Mouse (Mus musculus): Measurements from ENCODE around the gene Trp53i13.

Trp53i13 gene

DNA sequence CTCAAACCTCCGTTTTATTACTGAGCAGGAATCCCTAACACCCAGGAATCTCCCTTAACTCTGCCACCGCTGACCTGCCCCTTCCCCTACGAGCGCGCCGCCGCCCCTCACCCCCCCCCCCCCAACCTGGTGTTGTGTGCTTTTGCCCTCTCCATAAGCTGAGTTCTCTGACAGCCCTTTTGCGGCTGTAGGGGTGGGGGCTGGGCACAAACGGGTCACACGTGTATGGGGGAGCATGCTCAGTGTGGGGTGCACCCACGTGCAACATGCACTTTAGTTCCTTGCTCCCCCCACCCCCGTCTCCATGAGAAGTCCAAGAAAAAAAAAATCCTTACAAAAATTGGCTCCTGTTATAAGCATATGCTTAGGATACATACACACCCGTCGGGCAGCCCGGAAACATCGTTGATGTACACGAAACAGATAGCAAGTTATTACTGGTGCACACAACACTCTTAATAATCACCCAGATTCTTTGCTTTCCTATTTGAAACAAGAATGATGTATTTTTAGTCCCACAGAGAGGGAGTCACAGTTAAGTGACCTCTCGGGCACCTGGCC is 23.4 kb downstream of the Trp53i13 start:
- in situ Hi-C loops (cut with MboI): no loop called here

DNA sequence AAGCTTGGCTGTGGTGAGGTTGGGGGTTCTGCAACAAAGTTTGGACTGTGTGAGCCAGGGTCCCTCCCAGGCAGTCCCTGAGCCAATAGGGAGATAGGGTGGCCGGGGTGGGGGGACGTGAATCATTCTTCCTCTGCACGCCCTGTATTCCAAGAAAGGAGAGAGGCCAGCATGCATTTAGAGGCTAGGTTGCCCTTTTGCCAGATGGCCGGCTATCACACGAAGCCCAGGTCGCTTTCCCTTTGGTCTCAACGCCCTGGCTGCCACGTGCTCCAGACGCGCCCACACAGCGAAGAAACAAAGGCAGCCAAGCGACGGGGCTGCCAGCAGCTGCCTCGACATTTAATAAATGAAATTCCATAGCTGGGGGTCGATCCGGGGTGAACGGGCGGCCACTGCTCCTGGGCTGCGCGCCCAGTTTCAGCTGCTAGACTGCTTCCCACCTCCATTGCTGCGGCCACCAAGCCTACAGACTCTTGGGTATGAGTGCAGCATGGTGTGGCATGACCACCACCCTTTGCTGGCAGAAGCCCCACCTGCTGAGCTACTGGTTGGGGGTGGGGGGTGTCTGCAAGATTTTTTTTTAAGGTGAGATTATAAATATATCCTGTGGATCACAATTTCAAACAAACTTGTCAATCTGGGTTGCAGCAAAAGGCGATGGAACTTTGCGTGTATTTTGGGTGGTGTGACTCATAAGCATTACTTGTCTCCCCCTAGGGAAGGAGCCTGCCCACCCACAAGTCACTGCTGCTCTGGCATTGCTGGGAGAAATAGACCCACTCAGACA is 24.1 kb downstream of the Trp53i13 start:
- in situ Hi-C loops (cut with MboI): no loop called here

DNA sequence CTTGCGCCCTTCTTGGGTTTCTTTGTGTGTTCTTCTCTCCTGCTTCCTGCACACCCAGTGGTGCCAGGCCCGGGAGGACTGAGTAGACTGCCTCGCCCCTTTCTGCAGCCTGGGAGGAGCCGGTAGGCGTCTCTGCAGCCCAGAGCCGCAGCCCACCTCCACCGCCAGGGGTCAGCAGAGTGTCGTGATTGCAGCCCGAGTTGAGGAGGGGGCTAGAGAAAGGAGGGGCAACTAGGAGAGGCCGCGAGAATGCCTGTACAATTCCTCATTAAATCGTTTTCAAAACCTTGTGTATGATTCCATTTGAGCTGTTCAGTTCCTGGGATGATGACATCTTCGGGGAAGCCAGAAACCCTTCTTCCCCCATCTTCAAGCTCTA is 24.7 kb downstream of the Trp53i13 start:
- in situ Hi-C loops (cut with MboI): no loop called here

DNA sequence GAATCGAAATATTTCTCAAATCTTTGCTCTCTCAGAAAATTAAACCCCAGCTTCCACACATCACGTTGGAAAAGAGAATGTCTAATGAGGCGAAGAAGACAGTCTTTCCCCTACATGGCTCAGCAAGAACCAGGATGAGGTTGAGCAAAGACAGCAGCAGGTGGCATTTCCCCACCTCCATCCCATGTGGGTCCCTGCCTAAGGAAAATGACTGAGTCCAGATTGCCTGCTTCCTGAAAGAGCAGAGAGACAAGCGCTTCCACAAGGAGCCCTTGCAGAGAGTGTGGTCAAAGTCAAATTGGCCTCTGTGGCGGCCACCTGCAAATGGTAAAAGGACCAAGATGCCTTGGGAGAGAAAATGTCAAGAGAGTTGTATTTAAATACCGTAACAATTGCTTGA is 25.3 kb downstream of the Trp53i13 start:
- in situ Hi-C loops (cut with MboI): no loop called here

DNA sequence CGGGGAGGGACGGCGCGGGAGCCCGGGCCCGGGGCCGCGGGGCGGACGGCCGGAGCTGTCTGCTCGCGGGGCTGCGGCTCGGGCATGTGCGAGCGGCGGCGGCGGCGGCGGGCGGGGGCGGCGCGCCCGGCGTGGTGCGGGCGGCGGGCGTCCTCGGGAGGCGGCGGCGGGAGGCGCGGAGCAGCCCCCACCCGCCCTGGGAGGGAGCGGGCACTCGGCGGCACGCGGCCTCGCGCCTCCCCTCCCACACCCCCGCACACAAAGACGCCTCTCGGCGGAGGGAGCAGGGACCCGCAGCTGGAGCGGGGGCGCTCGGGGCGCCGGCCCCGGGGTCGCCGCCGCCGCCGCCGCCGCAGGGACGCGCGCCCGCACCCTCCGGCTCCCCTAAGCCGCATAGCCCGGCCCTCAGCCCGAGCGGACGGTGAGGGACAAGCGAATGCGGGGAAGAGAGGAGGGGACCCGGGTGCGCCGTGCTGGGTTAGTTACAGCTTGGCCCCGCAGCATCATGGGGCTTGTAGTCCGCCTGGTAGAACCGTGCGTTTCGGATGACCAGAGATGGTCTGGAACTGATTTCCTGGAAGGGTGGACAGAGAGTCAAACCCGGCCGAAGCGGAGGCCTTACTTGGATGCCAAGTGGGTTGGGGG is 26.1 kb downstream of the Trp53i13 start, which contains the start of gene Ankrd13b:
Ankrd13b (minus strand) TSS at position 88 of the 645 bp plus-strand sequence.
- in situ Hi-C loops (cut with MboI): no loop called here

DNA sequence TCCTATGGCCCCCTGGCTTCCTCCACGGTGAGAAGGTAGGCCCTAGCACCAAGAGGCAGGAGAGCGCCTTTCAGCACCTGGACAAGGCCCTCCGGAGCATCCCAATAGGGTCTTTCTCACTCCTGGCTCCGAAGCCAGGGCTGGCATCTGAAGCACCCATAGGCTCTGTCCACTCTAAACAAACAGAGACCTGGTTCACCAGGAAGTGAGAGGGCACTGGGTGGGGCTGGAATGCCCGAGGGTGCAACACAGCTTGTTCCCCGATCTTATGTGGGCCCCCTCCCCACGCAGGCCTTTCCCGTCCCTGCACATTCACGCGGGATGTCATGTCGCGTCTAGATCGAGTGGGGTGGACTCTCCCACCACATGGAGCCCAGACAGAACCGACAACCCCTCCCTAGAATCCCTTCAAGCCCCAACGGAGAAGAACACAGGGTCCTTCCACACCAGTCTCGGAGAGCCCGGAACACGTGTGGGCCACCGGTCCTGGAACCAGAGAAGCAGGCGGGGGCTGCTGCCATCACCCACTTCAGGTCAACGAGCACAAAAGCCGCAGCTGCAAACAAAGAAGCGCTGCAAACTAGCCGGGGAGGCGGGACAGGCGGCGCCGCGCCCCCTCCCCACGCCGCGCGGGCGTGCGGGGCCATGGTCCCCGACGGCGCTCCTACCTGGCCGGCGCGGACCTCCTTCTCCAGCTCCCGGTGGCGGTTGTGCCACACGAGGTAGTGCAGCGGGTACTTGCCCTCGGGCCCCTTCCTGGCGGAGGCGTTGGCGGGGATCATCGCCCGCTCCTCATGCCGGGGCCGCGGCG is 26.8 kb downstream of the Trp53i13 start:
- in situ Hi-C loops (cut with MboI): no loop called here

DNA sequence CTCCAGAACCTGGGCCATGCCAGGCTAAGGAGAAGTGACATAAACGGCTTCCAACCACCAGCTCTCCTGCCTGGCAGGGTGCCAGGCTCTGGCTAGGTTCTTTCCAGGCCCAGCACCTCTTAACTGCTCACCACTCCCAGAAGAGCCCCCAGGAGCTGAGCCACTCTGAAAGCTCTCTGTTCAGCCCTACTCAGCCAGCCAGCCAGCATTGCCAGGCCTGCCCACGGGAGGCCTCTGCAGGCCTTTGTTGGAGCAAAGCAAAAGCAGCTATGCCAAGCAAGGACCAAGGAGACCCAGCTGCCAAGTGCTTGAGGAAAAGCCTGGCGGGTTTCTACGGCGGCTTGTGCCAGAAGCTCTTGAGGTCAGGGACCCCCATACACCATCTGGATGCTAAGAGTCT is 29.0 kb downstream of the Trp53i13 start:
- in situ Hi-C loops (cut with MboI): no loop called here

DNA sequence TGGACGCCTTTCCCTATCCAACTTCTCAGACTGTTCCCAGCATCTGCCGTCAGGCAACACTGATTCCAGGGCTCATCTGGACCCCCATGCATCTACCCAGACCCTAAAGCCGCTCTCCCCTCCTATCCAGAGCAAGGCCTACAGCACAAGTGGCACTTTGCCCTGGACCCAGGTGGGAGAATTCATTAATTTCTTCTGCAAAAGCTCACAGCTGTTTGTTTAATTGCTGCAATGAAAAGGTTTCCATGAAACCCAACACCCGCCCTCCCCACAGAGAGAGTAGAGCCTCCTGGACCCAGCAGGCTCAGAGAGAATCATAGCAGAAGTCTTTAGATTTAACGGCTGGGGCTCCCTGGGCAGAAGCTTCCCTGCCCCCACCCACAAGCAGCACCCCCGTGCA is 30.6 kb downstream of the Trp53i13 start:
- in situ Hi-C loops (cut with MboI): no loop called here

DNA sequence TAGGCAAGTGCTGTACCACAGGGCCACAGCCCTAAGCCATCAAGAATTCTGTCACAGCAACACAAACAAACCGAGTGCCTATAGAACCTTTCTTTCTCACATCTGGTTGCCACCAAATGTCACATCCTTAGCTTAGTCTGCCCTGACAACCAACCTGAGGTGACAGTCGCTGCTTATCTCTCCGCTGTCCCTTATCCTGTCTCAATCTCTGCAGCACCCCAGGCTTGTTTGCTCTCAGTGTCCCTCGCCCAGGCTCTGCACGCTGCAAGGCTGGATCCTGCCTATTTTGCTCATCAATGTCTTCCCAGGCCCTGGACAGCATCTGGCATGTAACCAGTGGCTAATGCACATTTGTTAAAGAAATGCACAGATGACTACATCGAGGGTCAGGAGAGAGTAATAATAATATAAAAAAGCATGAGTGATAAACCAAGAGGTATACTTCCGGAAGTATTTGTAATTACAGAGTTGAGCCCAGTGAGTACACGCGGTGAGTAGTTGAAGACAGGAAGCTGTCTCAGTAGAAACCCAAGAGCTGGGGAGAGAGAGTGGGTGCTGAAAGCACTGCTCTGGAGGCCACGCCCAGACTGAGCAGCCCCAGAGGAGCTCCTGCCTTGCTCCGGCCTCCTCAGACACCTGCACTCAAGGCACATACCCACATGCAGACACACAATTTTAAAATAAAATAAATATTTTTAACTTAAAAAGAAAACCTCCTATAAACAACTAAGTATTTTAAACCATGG is 32.1 kb downstream of the Trp53i13 start:
- in situ Hi-C loops (cut with MboI): no loop called here

DNA sequence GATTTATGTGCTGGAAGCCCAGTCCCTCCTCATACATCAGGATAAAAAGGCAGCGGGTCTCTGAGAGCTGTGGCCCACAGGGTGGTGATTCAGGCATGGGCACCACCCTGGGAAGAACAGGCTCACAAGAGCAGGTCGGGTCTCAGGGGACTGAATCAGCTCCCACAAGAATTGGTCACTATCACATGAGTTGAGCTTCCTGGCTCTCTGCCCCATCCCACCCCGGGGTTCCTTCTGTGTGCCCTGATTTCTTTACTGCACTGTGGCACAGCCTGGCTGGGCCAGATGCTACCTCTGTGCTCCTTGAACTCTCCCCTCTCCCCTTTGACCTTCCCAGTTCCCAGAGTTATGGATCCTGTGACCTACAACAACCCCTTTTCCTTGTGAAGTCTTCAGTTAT is 32.7 kb downstream of the Trp53i13 start:
- in situ Hi-C loops (cut with MboI): no loop called here

DNA sequence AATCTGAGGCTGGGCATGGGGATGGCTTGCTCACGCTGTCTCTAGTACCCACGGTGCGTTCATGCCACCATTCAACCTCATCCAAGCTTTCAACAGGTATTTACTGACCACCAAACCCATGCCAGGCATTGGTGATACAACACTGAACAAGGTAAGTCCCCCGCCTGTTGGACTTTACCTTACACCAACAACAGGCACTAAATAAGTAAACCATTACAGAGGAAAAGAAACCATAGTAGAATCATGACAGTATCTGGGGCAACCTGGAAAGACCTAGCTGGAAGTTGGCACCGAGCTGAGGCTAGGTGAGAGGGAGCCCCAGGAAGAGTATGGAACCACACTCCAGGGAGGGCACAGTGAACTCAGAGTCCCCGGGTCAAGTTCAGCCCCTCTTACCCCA is 38.9 kb downstream of the Trp53i13 start:
- in situ Hi-C loops (cut with MboI): no loop called here

DNA sequence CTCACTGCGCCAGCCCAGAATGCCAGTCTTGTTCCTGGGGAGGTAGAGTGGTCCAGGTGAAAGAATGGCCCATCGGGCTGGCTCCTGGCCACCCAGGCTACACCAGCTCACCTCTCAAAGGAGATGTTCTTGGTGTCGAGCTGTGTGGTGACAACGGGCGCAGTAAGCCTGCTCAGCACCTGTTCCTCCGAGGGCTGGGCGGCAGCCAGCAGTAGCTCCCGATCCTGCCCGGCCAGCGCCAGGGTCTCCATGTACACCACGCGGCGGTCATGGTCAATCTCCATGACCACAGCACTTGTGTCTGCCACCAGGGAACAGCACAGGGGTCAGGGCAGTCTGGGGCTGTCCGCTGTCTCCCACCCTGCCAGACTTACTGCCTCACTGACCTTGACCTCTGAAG is 39.6 kb downstream of the Trp53i13 start:
- in situ Hi-C loops (cut with MboI): no loop called here

DNA sequence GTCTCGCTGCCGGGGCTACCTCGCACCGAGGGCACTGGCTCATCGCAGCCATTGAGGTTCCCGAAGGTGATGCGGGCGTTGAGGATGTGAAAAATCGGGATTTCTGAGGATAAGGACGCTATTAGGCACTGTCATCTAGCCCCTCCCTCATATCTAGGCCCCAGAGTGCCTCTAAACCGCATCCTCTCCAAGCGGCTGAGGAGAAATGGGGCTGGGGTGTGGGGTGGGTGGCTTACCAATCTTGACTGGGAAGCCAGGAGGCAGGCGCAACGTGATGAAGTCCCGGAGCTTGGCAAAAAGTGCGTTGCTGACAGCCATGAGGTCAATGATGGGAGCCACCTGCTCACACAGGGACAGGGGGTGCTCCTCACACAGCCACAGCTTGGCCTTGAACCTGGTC is 43.0 kb downstream of the Trp53i13 start:
- in situ Hi-C loops (cut with MboI): no loop called here

DNA sequence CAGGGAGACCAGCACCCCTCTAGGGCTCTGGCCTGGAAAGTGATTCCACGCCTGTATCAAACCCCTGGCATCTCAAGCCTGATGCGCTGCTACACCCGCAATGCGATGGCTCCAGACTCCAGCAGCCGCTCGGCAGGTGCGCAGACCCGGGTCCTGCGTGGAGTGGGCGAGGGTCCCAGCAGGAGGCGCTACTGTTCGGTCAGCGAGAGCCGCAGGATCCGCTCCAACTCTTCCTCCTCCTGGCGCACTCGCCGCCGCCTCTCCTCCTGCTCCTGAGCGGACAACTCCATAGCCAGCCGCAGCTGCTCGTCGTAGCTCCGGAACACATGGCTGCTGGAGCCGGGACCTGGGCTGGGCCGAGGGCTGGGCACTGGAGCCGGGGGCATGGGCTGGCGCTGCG is 44.4 kb downstream of the Trp53i13 start:
- in situ Hi-C loops (cut with MboI): no loop called here

DNA sequence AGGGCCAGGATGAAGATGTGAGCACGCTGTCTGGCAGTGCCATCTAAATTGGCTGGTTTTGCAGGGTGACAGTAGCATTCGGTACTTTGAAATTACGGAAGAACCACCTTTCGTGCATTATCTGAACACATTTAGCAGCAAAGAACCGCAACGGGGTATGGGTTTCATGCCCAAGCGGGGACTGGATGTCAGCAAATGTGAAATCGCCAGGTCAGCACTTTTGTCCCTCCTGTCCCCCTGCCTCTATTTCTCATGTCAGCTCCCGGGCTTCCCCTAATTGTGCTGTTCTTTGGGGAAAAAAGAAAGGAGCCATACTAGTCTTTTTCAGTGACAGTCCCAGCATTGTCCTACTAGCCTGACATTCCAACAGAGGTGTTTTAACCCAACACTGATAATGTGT is 47.4 kb downstream of the Trp53i13 start:
- in situ Hi-C loops (cut with MboI): no loop called here

DNA sequence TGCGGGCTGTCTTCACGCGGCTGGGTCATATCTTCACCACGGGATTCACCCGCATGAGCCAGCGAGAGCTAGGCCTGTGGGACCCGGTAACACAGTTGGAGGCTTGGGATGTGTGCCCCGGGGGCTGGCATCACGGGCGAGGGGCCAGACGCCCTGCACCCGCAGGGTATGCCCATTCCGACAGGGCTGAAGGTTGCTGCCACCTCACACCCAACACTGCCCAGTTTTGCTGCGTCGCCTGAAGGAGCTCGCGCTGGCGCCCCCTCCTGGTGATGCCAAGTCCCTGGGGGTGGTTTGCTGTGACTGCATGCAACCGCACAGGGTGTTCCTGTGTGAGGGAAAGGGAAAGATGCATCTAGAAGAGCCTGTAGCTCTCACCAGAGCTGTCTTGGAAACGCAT is 48.0 kb downstream of the Trp53i13 start:
- in situ Hi-C loops (cut with MboI): no loop called here

DNA sequence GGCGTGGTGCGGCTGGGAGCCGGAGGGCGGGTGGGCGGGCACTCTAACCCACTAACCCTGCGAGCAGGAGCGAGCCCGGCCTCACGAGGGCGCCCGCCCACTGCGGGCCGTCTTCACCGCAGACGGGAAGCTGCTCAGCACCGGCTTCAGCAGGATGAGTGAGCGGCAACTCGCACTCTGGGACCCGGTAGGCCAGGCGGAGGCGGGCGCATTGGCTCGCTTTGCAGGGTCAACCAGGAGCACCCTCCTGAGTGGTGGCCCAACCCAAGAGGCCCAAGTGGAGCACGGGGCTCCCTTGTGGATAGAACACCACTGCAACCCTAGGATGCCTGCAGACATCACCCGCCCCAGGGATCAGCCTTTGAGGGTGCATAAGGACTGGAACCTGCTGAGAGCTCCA is 48.6 kb downstream of the Trp53i13 start:
- in situ Hi-C loops (cut with MboI): no loop called here

DNA sequence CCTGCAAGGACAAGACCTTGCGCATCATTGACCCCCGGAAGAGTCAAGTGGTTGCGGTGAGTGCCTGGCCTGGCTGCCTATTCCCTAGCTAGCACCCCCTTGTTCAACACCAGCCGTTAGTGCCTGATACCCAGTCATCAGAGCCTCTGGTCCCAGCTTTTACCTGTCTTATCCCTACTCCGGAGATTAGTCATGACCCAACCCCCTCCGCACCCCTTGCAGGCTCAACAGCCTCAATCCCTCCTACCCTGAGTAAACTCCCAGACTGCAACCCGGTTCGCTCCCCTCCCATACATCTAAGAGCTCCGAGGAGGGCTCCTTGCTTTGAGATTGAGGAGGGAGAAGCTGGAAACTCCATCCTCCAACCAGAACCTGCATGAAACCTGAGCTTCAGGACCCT is 49.2 kb downstream of the Trp53i13 start:
- in situ Hi-C loops (cut with MboI): no loop called here

DNA sequence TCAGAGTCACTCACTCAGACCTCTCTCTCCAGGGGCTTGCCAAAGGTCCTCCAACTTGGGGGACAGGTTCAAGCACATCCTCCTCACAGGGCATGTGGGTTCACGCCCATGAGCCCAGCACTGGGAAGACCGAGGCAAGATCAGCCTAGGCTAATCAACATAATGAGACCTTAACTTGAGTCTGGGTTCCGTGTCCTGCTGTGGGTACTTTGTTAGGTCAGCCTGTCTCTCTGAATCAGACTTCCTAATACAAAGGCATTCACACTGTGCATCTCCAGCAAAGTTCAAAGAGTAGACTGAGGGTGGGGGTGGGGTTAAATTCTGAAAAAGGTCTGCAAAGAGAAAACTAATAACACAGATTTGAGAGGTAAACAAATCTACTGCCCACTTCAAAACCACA is 50.7 kb downstream of the Trp53i13 start:
- in situ Hi-C loops (cut with MboI): no loop called here

DNA sequence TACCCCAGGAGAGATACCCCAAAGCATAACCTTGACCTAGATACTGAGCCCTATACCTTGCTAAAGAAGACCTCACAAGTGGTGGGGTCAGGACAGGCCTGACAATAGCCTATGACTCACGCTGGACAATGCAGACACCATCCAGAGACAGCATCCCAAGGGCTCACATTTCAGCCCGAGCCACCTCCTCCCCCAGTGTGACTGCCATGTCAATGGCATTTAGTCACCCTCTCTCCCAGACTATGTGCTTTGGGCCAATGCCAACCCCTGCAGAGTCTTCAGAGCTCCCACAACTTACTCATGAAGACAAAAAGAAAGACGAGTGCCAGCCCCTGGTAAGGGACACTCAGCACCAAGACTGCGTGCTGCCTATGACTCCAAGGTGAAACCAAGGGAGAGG is 51.1 kb downstream of the Trp53i13 start:
- in situ Hi-C loops (cut with MboI): no loop called here

DNA sequence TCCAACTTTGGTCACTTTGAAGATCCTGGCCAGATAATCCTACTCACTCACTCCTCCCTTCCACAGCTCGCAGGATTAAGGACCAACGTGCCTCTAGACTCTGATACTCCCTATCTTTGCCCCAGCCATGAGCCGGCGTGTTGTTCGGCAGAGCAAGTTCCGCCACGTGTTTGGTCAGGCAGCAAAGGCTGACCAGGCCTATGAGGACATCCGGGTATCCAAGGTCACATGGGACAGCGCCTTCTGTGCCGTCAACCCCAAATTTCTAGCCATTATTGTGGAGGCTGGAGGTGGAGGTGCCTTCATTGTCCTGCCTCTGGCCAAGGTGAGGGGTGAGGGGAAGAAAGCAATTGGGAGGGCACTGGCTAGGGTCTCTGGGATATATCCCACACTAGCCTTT is 52.0 kb downstream of the Trp53i13 start:
- in situ Hi-C loops (cut with MboI): no loop called here

DNA sequence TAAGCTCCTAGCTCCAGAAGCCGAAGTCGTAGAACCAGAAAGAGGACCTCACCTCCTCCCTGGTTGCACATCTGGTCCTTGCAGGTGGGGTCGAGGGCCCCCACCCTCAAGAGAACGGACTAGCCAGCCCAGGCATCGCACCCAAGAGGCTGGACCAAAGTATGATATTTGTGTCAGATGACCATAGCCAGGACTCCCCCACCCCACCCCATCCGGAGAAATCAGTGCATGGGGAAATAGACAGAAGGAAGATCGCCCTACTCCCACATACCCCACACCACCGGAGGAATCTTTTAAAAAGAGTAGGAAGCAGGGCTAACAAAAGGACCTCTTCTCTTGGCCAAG is 52.7 kb downstream of the Trp53i13 start:
- in situ Hi-C loops (cut with MboI): no loop called here

Data from mature B cell (primary cell).